Mouse (Mus musculus): ENCODE data around the gene Pcdh18. TPM values are rescaled to one million over a fixed set of nuclear protein-coding genes. Genes with fewer than 3 reads are reported as not detected.

The Pcdh18 gene
- not detected in 3 replicates for total RNA-seq (2017)

DNA sequence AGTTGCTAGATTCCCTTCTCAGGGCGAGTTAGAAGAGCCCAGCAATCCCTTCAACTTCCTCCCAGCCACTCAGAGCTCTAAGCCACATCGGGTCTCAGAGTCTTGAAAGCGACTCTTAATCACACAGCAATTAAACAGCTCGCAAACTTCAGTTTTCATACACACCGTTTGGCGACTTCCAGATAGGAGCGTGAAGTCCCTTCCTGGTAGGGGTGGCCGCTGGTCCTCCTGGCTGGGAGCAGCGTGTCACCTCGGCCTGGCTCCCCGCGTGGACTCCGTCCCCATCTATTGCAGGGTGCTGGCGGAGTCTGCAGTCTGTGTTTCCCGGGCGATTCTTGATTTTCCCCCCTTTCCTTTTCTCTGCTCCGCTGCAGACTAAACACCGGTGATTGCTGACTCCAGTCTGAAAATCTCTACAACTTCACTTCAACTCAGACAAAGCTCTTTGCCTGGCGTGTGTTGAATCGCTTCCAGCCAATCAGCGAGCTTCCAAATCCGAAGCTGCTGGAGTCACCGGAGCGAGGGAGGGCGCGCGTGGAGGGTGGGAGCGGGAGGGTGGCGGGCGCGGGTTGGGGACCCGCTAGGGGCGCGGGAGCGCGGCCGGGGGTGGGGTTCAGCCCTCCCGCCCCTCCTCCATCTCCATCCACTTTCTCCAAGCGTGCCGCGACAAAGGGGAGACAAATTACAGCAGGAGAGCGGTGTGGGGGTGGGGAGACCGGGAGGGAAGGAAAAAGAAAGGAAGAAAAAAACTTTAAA, at the start of gene Pcdh18:
Pcdh18 (minus strand) TSS at position 456 of the 756 bp plus-strand sequence.
- ATAC-seq (replicated peaks; ENCODE audit: insufficient number of reproducible peaks, low FRiP score, low TSS enrichment, poor library complexity, severe bottlenecking): no peak

DNA sequence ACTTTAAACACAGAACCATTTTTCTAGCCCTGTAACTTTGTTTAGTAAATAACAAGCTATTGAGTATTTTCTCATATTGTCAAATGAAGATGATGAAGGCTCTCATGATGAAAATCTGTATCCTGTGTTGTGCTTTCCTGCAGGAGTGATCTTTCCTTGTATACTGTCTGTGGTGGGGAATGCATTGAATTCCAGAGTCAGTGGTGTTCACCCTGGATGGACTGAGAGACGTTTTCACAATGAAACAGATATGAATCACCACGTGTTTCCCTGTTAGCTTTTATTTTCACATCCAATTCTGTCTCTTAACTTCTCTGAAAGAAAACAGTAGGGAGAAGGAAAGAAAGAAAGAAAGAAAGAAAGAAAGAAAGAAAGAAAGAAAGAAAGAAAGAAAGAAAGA, 49.7 kb upstream of the Pcdh18 start:
- ATAC-seq (replicated peaks; ENCODE audit: insufficient number of reproducible peaks, low FRiP score, low TSS enrichment, poor library complexity, severe bottlenecking): no peak

DNA sequence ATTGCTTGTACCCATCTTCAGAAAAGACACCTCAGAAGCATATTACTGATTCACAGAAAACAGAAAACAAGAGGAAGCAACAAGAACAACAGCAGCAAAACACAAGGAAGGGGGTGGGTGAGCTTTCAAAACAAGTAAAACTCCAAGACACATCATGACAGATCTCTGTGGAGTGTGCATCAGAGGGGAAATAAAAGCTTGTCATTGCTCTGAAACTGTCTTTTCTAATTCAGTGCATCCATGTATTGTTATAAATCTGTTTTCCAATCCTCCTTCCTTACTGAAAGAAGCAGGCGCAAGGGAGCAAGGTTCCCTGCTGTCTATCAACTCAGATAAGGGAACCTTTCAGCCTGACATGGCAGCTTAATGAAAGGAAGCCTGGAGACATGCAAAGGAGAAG, 48.4 kb upstream of the Pcdh18 start:
- no peak for ATAC-seq (replicated peaks; ENCODE audit: insufficient number of reproducible peaks, low FRiP score, low TSS enrichment, poor library complexity, severe bottlenecking)

DNA sequence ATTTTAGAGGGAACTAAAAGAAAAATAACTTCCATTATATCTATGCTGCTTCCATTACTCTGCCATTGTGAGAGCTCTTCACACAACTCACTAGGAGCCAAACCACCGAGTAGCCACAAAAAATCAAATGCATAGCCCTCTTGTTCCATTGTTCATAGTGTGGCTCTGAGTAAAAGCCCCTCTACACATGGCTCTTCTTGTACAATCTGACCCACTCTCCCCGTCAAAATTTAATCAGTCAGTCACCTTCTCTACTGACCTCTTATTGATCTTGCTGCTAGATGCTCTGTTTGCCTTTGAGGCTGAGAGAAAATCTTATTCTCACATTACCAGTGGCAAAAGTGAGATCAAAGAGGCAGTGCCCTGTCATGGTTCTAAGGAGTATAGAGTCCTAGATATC, 31.2 kb upstream of the Pcdh18 start:
- no peak for ATAC-seq (replicated peaks; ENCODE audit: insufficient number of reproducible peaks, low FRiP score, low TSS enrichment, poor library complexity, severe bottlenecking)

DNA sequence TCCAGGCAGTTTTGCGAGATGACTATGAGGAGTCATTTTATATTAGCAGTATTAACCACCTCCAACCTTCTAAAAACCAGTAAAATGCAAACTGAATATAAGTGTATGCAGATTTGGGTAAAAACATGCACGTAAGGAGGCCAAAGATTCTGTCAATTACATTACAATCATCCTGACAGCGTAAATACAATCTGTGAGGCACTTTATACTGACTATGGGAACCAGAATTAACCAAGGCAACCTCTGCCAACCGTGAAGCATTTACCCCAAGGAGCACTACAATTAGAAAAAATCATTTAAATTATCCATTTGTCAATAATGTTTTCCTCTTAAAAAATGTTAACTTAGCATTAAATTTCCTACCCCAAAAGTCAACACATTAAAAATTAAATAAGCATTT, 30.6 kb upstream of the Pcdh18 start:
- ATAC-seq (replicated peaks; ENCODE audit: insufficient number of reproducible peaks, low FRiP score, low TSS enrichment, poor library complexity, severe bottlenecking): no peak

DNA sequence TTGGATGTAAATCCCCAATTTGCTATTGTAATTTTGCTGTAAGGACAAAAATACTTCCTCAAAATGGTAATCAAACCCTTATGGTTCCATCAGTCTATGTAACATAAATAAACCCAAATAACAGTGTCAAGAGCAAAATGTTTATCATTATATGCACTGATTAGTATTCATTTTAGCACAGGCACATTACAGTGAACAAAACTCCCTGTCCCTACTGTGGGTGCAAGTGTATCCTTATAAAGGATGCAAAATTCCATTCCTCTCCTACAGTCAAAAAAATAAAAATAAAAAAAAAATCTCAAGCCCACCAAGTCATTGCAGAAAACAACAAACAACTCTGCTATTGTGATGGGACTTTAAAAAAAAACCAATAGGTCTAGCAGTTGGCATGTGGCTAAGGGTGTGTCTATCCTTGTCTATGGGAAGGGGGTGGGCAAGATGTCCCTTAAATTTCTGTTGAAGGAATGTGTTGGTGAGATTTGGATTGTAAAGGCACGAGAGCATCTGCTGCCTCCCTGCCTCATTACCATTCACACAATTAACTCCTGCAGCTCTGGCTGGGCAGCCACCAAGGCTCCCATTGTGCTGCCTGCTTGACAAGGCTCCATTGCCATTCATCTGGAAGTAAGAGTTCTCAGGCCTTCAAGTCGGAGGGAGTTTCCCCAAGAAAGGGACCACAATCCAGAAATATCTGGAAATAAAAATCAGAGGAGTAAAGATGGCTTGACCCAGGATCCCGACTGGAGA, 12.0 kb upstream of the Pcdh18 start:
- ATAC-seq (replicated peaks; ENCODE audit: insufficient number of reproducible peaks, low FRiP score, low TSS enrichment, poor library complexity, severe bottlenecking): no peak

DNA sequence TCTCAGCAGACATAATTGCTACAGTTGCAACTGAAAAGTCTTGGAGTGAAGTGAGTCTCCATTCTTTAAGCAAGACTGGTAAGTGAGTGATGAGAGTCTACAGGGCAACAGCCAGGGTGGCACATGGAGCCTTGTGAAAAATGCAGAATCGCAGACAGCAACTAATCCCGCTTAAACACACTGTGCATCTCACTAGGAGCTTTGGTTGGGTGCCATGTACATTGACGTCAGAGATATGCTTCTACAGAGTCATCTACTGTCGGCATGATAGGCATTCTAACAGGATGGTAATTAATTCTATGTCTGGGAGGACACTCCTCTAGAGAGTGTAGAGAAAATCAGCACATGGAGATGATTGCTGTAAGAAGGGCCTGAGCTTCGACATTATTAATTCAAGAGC, 5.6 kb upstream of the Pcdh18 start:
- no peak for ATAC-seq (replicated peaks; ENCODE audit: insufficient number of reproducible peaks, low FRiP score, low TSS enrichment, poor library complexity, severe bottlenecking)

DNA sequence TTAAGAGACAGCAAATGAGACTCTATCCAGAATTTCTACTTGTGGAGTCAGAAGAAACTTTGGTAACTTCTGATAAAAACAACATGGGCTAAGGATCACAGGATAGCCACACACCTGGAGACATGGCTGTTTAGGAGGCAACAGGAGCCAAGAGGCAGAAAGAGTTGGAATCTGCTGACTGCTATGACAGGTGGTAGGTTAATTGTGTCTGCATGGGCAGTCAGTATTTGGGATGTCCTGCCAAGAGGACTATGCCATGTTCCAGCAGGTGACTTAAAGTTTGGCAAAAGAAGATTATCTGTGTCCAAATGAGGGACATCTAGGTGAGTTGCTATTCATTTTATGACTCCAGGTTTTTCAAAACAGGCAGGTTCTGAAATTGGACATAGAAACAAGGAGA, 4.8 kb upstream of the Pcdh18 start:
- ATAC-seq (replicated peaks; ENCODE audit: insufficient number of reproducible peaks, low FRiP score, low TSS enrichment, poor library complexity, severe bottlenecking): no peak

DNA sequence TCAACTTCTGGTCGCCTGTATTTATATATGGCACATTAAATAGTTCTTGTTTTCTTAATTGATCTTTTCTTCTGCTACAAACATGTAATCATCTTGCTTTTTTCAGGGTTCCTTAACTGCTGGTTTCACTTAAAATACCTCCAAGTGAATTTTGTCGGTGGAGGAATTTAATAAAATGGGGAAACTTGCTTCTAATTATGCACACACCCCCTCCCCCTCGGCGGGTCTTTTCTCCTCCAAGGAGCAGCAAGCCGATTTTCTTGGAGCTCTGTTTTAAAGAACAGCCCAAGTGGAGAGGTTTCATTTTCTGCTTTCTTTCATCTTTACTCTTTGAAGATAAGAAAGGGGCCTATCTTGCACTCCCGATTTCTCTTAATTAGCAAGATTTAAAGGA, 498 bp upstream of the Pcdh18 start:
- ATAC-seq (replicated peaks; ENCODE audit: insufficient number of reproducible peaks, low FRiP score, low TSS enrichment, poor library complexity, severe bottlenecking): no peak

DNA sequence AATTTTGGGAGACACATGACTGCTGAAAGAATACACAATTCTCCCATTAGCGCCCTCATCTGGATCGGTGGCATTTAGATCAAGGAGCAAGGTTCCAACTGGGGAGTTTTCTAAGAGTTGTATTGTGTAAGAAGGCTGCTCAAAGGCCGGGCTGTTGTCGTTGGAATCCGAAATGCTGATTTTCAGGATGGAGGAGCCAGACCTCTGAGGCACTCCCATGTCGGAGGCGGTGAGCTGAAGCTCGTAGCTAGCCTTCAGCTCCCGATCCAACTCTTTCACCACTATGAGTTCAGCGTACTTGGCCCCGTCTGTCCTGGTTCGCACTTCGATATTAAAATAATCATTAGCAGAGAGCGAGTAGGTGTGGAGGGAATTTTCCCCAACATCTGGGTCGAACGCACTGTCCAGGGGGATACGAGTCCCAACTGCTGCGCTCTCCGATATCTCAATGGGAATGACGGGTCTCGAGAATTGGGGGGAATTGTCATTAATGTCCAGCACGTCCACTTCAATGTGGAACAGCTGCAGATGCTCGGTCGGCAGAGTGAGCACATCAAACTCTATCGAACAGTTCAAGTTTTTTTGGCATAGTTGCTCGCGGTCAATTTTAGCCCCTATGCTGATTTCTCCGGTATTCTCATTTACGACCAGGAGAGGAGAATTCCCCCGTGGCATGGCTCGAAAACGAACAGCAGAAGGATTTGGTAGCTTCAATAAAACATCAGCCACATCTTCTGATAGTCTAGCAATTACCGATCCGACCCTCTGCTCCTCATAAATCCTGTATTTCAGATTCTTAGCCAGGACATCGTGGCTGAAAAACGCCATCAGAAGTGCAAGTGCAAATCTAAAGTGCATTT, 909 bp downstream of the Pcdh18 start:
- ATAC-seq (replicated peaks; ENCODE audit: insufficient number of reproducible peaks, low FRiP score, low TSS enrichment, poor library complexity, severe bottlenecking): no peak

DNA sequence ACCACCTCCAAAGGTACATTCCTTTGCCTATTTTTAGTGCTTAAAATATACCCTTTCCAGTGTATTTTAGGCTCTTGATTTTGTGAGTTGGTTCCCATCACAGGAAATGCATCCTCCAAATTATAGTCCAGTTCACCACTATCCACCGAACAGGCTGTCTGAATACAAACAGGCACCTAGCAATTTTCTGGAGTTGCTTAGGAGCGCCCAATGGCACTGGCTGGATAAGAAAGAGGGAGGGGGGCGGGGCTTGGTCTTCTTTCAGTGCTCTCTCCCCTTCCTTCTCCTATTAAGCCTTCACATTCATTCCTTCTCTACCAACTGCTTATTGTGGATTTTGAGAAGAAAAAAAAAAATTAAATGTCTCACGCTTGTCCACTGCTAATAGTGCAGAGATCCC, 4.4 kb downstream of the Pcdh18 start:
- no peak for ATAC-seq (replicated peaks; ENCODE audit: insufficient number of reproducible peaks, low FRiP score, low TSS enrichment, poor library complexity, severe bottlenecking)

DNA sequence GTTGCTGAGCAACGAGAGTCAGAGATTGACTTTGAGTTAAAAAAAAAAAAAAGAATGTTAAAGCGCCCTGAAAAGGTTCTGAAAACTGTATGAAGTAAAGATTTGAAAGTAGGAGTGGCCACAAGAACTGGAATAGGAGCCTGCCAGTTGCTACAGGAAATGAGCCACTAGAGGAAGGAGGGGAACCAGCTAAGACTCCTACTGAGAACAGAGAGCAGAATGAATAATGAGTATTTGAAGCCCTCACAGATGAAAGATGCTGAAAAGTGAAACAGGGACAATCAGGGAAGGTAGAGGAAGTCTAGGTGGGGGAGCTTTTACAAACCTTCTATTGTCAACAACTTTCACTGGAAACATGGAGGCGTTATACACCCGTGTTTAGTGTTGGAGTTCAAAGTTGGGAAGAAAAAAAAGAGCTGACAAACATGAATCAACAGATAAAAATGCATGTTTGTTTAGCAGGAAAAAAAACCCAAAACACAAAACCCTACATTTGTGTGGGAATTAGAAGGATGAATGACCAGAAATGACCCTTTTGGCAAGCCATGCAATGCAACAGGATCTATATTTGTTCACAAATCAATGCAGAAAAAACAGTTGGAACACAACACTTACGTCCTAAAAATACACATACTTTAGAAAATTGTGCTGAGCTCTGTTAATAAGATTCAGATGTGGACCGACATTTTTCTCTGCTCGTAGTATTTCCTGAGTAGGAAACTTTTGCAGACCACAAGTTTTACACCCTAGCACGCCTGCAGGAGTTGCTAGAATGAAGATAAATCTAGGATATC, 7.4 kb downstream of the Pcdh18 start:
- ATAC-seq (replicated peaks; ENCODE audit: insufficient number of reproducible peaks, low FRiP score, low TSS enrichment, poor library complexity, severe bottlenecking): no peak

DNA sequence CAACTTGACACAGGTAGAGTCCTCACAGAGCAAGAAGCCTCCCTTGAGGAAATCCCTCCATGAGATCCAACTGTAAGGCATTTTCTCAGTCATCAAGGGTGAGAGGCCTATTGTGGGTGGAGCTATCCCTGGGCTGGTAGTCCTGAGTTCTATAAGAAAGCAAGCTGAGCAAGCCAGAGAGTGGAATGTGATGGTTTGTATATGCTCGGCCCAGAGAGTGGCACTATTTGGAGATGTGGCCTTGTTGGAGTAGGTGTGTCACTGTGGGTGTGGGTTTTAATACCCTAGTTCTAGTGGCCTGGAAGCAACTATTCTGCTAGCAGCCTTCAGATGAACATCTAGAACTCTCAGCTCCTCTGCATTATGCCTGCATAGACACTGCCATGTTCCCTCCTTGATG, 9.1 kb downstream of the Pcdh18 start:
- no peak for ATAC-seq (replicated peaks; ENCODE audit: insufficient number of reproducible peaks, low FRiP score, low TSS enrichment, poor library complexity, severe bottlenecking)

DNA sequence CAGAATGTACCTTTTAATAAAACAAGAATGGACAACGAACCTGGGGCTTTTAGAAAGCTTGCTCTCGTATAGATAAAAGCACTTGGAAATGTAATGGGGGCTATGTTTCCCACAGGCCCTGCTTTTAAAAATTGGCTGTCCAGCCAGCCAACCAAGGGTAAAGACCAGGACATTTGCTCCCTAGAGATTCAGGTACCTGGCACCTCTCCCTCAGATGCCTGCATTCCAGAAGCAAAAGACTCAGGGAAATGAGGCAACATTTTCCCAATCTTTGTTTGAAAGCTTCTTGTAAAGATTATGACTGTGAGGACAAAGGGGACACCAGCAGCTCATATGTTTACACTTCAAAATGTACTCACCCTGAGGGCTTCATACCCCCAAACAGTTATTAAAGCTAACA, 18.1 kb downstream of the Pcdh18 start:
- ATAC-seq (replicated peaks; ENCODE audit: insufficient number of reproducible peaks, low FRiP score, low TSS enrichment, poor library complexity, severe bottlenecking): no peak

DNA sequence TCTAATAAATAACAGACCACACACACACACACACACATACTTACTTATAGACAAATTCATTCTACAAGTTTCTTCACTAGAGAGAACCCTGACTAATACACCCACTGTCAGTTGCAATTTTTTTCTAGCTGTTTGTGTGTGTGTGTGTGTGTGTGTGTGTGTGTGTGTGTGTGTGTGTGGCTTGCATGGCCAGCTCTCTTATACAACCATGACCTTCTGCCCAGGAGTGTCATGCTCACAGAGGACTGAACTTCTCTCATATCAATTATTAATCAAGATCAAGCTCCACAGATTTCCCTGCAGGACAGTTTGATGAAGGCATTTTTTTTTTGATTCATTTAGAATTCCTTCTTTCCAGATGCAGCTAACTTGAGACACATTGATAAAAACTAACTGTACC, 18.6 kb downstream of the Pcdh18 start:
- ATAC-seq (replicated peaks; ENCODE audit: insufficient number of reproducible peaks, low FRiP score, low TSS enrichment, poor library complexity, severe bottlenecking): no peak

DNA sequence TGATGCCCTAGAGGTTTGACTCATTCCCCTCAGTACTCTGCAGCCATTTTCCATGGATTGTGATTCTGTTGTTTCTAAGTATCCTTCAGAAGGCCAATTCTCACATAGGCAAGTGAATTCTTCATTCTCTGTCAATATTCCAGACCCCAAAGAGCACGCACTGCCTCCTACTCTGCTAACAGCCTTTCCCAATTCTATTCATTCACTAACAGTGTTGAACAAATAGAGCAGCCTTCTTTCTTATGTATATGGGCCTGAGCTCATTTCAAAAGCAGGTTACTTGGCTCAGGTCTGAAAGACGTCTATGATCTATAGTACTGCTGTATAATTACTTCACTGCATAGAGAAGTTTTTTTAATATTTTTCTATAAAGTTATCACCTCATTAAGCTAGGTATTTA, 50.6 kb downstream of the Pcdh18 start:
- ATAC-seq (replicated peaks; ENCODE audit: insufficient number of reproducible peaks, low FRiP score, low TSS enrichment, poor library complexity, severe bottlenecking): no peak

DNA sequence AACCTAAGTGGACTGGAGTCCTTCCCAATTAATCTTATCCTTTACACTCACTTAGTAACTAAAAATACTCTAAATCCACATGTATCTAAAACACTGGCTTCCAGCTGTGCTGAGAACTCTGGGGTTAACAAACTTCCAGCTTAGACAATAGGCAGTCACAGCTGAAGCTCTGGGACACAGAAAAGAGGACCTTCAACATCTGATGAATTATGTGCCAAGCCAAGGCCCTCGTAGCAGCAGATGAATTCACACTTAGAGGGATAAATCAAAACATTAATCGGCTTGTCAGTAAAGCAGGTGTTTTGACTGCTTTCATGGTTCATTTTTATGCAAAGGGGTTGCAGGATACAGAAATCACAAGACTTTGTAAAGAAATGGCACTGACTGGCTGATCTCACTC, 57.2 kb downstream of the Pcdh18 start:
- no peak for ATAC-seq (replicated peaks; ENCODE audit: insufficient number of reproducible peaks, low FRiP score, low TSS enrichment, poor library complexity, severe bottlenecking)

Data from monocyte, adult 5-6 weeks (primary cell).